Mouse (Mus musculus): Measurements from ENCODE around the gene Slc38a2. TPM values are rescaled to one million over a fixed set of nuclear protein-coding genes. Genes with fewer than 3 reads are reported as not detected.
A peak's percentile ranks its signal among the peaks of the same experiment; 100 is the strongest.

Slc38a2 gene
- polyA plus RNA-seq, 1 experiment from 2014 or later: 125 TPM

- no peak for ATAC-seq (ENCODE audit: insufficient number of reproducible peaks, insufficient read depth, low FRiP score, low TSS enrichment, low read depth)
- Histone ChIP-seq H3K9me3 (no peaks in the 10 kb centered on the region), H3K27ac (peak overlapping the region; percentile 99; the same call in 1 of the 2 replicates), H3K4me2 (peak overlapping the region; percentile 76; the same call in 1 of the 2 replicates), H3K9ac (no peak overlapping the region), H3K4me3 (no peak overlapping the region), H3K27me3 (no peaks in the 10 kb centered on the region), H3K4me1 (peaks cover 10% of the 10 kb centered on the region), H3K36me3 (no peaks in the 10 kb centered on the region)
- WGBS: 85% methylated on average over 8 of the region's 8 CpGs
Observed at GRCm38 (mm10) chr15:96708428-96708827, 8.9 kb upstream of the Slc38a2 start.

- H3K4me3 ChIP-seq: no peak overlapping the region
- no peak overlapping the region for H3K4me2 ChIP-seq
- peaks cover 10% of the 10 kb centered on the region for H3K4me1 ChIP-seq
- H3K9me3 ChIP-seq: no peaks in the 10 kb centered on the region
- ATAC-seq (ENCODE audit: insufficient number of reproducible peaks, insufficient read depth, low FRiP score, low TSS enrichment, low read depth): no peak
- WGBS: 82% methylated on average over 2 of the region's 2 CpGs
- H3K27ac ChIP-seq: no peak overlapping the region
- no peaks in the 10 kb centered on the region for H3K36me3 ChIP-seq
- no peaks in the 10 kb centered on the region for H3K27me3 ChIP-seq
- H3K9ac ChIP-seq: no peak overlapping the region
Observed at GRCm38 (mm10) chr15:96707936-96708335, 8.4 kb upstream of the Slc38a2 start.

- H3K27me3 ChIP-seq: no peaks in the 10 kb centered on the region
- no peak overlapping the region for H3K4me3 ChIP-seq
- H3K27ac ChIP-seq: 0 out of 2 replicates have a peak overlapping the region, but pooled peaks have one; percentile 22
- no peak overlapping the region for H3K4me2 ChIP-seq
- H3K4me1 ChIP-seq: peaks cover 13% of the 10 kb centered on the region
- H3K9me3 ChIP-seq: no peaks in the 10 kb centered on the region
- H3K9ac ChIP-seq: no peak overlapping the region
- no peak for ATAC-seq (ENCODE audit: insufficient number of reproducible peaks, insufficient read depth, low FRiP score, low TSS enrichment, low read depth)
- 86% methylated on average over 12 of the region's 12 CpGs for WGBS
- H3K36me3 ChIP-seq: peaks cover 4% of the 10 kb centered on the region; the same call in 1 of the 2 replicates
Observed at GRCm38 (mm10) chr15:96702466-96703031, 3.0 kb upstream of the Slc38a2 start.

DNA sequence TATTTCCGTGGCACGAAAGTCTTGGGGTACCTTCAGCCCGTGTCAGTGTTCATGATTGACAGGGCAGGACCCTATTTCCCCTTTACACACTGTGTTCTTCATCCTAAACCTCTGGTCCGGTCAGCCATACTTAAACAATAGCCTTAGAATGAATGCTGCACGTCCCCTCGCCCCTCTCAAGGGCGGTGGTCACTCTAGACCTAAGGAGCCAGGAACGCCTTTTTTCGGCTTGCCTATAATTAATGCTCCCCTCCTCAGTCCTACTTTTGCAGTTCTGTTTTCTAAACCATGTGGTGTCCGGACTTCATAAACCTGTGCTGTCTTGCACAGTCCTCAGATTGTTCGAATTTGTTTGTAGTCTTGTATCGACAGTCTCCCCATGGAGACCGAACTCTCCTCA is 1.2 kb upstream of the Slc38a2 start:
- Histone ChIP-seq H3K36me3 (peaks cover 13% of the 10 kb centered on the region), H3K9ac (peak overlapping the region; percentile 99), H3K4me1 (peaks cover 31% of the 10 kb centered on the region), H3K4me3 (peak overlapping the region; percentile 88; the same call in 1 of the 2 replicates), H3K4me2 (peak overlapping the region; percentile 72), H3K9me3 (no peaks in the 10 kb centered on the region), H3K27ac (no peak overlapping the region; the same call in 1 of the 2 replicates), H3K27me3 (no peaks in the 10 kb centered on the region)
- 20% methylated on average over 13 of the region's 13 CpGs for WGBS
- ATAC-seq (ENCODE audit: insufficient number of reproducible peaks, insufficient read depth, low FRiP score, low TSS enrichment, low read depth): no peak

- Histone ChIP-seq H3K4me3 (peak overlapping the region; percentile 88), H3K4me2 (peak overlapping the region; percentile 72), H3K4me1 (peaks cover 43% of the 10 kb centered on the region), H3K27ac (peak overlapping the region; percentile 99), H3K9me3 (no peaks in the 10 kb centered on the region), H3K36me3 (peaks cover 32% of the 10 kb centered on the region), H3K27me3 (no peaks in the 10 kb centered on the region), H3K9ac (peak overlapping the region; percentile 99)
- ATAC-seq (ENCODE audit: insufficient number of reproducible peaks, insufficient read depth, low FRiP score, low TSS enrichment, low read depth): peak; percentile 72
- WGBS: under 1% methylated on average over 94 of the region's 101 CpGs
Observed at GRCm38 (mm10) chr15:96698658-96699448, 677 bp downstream of the Slc38a2 start.

- 10% methylated on average over 19 of the region's 19 CpGs for WGBS
- ATAC-seq (ENCODE audit: insufficient number of reproducible peaks, insufficient read depth, low FRiP score, low TSS enrichment, low read depth): no peak
Observed at GRCm38 (mm10) chr15:96697901-96698657, 1.5 kb downstream of the Slc38a2 start.

GRCm38 (mm10) chr15:96696486-96697284 is 2.8 kb downstream of the Slc38a2 start:
- H3K27me3 ChIP-seq: no peaks in the 10 kb centered on the region
- peaks cover 53% of the 10 kb centered on the region for H3K36me3 ChIP-seq
- H3K4me2 ChIP-seq: peak overlapping the region; percentile 72
- no peak for ATAC-seq (ENCODE audit: insufficient number of reproducible peaks, insufficient read depth, low FRiP score, low TSS enrichment, low read depth)
- WGBS: 55% methylated on average over 13 of the region's 13 CpGs
- H3K27ac ChIP-seq: no peak overlapping the region
- no peaks in the 10 kb centered on the region for H3K9me3 ChIP-seq
- peaks cover 49% of the 10 kb centered on the region for H3K4me1 ChIP-seq
- H3K9ac ChIP-seq: peak overlapping the region; percentile 99
- H3K4me3 ChIP-seq: peak overlapping the region; percentile 88

More at GRCm38 (mm10) chr15:96697901-96698657, 1.5 kb downstream of the Slc38a2 start:
- peak overlapping the region; percentile 99 for H3K27ac ChIP-seq
- H3K4me2 ChIP-seq: peak overlapping the region; percentile 72
- H3K4me1 ChIP-seq: peaks cover 49% of the 10 kb centered on the region
- peak overlapping the region; percentile 99 for H3K9ac ChIP-seq
- H3K27me3 ChIP-seq: no peaks in the 10 kb centered on the region
- H3K4me3 ChIP-seq: peak overlapping the region; percentile 88
- no peaks in the 10 kb centered on the region for H3K9me3 ChIP-seq
- H3K36me3 ChIP-seq: peaks cover 40% of the 10 kb centered on the region

DNA sequence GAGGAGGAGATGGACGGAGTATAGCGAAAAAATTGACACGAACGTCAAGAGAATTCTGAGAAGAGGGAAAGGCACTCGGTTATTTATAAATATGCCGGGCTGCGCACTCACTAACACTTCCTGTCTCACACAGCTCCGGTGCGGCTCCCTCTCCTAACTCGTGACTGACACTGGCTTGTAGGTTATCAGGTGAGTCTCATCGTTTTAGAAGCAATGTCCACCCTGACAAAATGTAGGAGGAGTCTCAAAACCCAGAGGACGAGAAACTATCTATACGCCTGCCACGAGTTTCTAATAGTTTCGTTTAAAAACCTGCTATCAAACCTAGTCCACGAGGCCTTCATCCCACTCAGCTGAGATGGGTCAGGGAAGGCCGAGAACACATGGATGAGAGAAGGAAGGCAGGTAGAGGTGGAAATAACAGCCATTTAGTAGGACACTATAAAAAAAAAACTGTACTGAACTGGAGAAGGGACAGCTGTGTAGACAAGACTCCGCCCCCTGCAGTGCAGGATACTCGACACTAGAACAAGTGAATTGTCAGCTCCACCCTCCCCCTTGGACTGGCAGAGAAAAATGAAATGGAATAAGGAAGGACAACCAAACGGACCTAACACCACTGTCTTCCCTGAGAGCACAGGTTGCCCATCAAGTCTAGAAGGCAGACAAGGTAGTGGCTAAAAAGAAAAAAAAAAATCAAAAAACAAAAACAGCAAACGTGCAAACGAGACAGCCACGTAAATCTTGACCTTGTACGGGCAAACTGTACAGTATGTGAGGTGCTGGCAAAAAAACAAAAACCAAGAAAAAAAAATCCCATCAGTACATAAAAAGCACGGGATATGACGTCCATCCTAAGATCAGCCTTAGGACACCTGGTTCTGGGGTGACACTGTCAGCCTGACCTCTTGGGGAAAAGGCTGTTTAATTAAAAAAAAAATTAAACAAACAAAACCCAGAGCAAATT is 3.8 kb downstream of the Slc38a2 start:
- H3K27me3 ChIP-seq: no peaks in the 10 kb centered on the region
- 76% methylated on average over 26 of the region's 26 CpGs for WGBS
- H3K36me3 ChIP-seq: peaks cover 63% of the 10 kb centered on the region

DNA sequence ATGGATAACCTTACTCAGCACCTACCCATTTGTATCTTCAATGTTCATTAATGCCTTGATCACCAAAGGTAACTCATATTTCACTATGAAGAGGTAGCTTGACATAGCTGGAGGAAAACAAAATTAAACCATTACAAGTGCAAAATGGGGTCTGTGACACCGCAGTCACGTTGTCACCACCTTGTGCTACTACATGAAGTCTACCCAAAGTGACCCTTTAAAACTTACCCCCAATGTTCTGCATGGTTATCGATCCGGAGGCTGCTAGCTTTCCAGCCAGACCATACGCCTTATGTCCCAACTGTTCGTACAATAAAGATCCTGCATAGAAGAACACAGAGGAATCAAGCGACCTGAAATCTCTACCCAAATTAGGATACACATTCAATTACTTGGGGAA is 4.5 kb downstream of the Slc38a2 start:
- H3K4me3 ChIP-seq: no peak overlapping the region
- peak overlapping the region; percentile 72 for H3K4me2 ChIP-seq
- no peak overlapping the region for H3K27ac ChIP-seq
- no peaks in the 10 kb centered on the region for H3K9me3 ChIP-seq
- no peak overlapping the region for H3K9ac ChIP-seq
- 90% methylated on average over 7 of the region's 7 CpGs for WGBS
- H3K4me1 ChIP-seq: peaks cover 39% of the 10 kb centered on the region
- H3K27me3 ChIP-seq: no peaks in the 10 kb centered on the region
- peaks cover 70% of the 10 kb centered on the region for H3K36me3 ChIP-seq
- ATAC-seq (ENCODE audit: insufficient number of reproducible peaks, insufficient read depth, low FRiP score, low TSS enrichment, low read depth): no peak

More for the DNA sequence above, 3.8 kb downstream of the Slc38a2 start:
- Histone ChIP-seq H3K27ac (no peak overlapping the region), H3K9me3 (no peaks in the 10 kb centered on the region), H3K9ac (peak overlapping the region; percentile 99; the same call in 1 of the 2 replicates), H3K4me2 (peak overlapping the region; percentile 72), H3K4me3 (peak overlapping the region; percentile 88), H3K4me1 (peaks cover 45% of the 10 kb centered on the region)
- ATAC-seq (ENCODE audit: insufficient number of reproducible peaks, insufficient read depth, low FRiP score, low TSS enrichment, low read depth): no peak

GRCm38 (mm10) chr15:96693688-96694087 is 5.8 kb downstream of the Slc38a2 start:
- Histone ChIP-seq H3K4me2 (no peak overlapping the region), H3K36me3 (peaks cover 80% of the 10 kb centered on the region)

More at GRCm38 (mm10) chr15:96693688-96694087, 5.8 kb downstream of the Slc38a2 start:
- H3K4me3 ChIP-seq: no peak overlapping the region; the same call in 1 of the 2 replicates
- H3K27me3 ChIP-seq: no peaks in the 10 kb centered on the region
- no peak for ATAC-seq (ENCODE audit: insufficient number of reproducible peaks, insufficient read depth, low FRiP score, low TSS enrichment, low read depth)
- no peaks in the 10 kb centered on the region for H3K9me3 ChIP-seq
- H3K4me1 ChIP-seq: peaks cover 39% of the 10 kb centered on the region
- WGBS: 83% methylated on average over 14 of the region's 14 CpGs
- peak overlapping the region; percentile 48; the same call in 1 of the 2 replicates for H3K27ac ChIP-seq
- no peak overlapping the region for H3K9ac ChIP-seq

Measured in embryonic facial prominence, embryonic 13.5 days (tissue).